Comparison of ENCODE assay signal across 10 mouse cellular contexts in the genomic region with DNA sequence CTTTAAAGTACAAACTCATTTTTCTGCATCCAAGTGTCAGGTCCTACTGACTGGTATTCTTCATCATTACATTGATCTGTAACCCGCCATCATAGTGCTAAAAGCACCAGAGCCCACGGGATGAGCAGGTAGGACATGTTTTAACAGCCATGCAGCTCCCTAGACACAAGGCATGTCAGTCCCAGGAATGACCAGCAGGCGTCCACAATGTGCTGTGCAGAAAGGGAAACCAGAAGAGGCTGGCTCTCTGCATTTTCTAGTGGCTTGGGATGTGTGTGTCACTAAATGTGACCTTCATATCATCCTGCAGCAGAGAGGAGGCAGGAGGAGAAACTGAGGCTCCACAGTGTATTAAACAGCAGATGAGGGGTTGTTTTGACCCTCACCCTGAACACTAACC. TPM values are rescaled to one million over a fixed set of nuclear protein-coding genes. Genes with fewer than 3 reads are reported as not detected.
A peak's percentile ranks its signal among the peaks of the same experiment; 100 is the strongest.
DNase-seq lines count a peak whose midpoint lies in the region; ATAC-seq and TF ChIP-seq lines count a peak whose summit lies in the region.
"Not testable (repeated sequence)": the region's sequence is repeated elsewhere in the genome, so short reads cannot be mapped to it uniquely, and the experiment has no call there.
"Had no signal": no experiment of that assay in that cellular context is flagged by ENCODE, and none has a peak within 500 bp of the region (broad histone marks: within the 10 kb centered on the region; RNA-seq: fewer than 3 reads in every experiment).

No protein-coding gene starts in this region.

- not testable (repeated sequence) for H3K36me3 ChIP-seq in CH12.LX (replicated peaks in 1 of 2; ENCODE audit: control insufficient read depth in 1 of 2, insufficient read depth in 1 of 2, low read length in 1 of 2); embryonic facial prominence, embryonic 14.5 days (ENCODE audit: control insufficient read depth, insufficient read depth, low read length)

- TF ChIP-seq RAD21 in CH12.LX (IDR thresholded peaks at IDR 0.05; ENCODE audit: low read depth, low read length), result peak; percentile 37

- peak; percentile 39 for DNase-seq in CH12.LX (ENCODE audit: extremely low read depth)
- DNase-seq in brain, embryonic 14.5 days (ENCODE audit: low read depth), result peak; percentile 2
- DNase-seq in embryonic facial prominence, embryonic 14.5 days (ENCODE audit: low spot score), result peak; percentile 13
- DNase-seq in heart, adult 11 months, result peak; percentile 88
- DNase-seq in kidney, adult 9 months, result peak; percentile 66
- DNase-seq in left cerebral cortex, postnatal 14 days (ENCODE audit: low spot score in 2 of 2), result peak; percentile 47 to 69
- DNase-seq in mesoderm, embryonic 11.5 days (ENCODE audit: low read depth, low spot score), result peak; percentile 13
- peak; percentile 4 for DNase-seq in telencephalon, adult 2 months (ENCODE audit: low read depth, low spot score)

- in situ Hi-C loops in CH12.LX (cut with MboI; ENCODE audit: low pct_ligation_motif_present, low pct_unique_long_range_greater_than_20kb, low sequenced_read_pairs), result not testable (repeated sequence)

- not testable (repeated sequence) for H3K79me2 ChIP-seq in CH12.LX (replicated peaks; ENCODE audit: control insufficient read depth, extremely low read depth, insufficient read depth, poor library complexity, severe bottlenecking)

- H3K9ac ChIP-seq in CH12.LX (ENCODE audit: insufficient read depth, low read depth); embryonic facial prominence, embryonic 14.5 days (ENCODE audit: low read depth, low read length): not testable (repeated sequence)

- peaks cover 44% of the 10 kb centered on the region for H3K27me3 ChIP-seq in CH12.LX (replicated peaks)
- H3K27me3 ChIP-seq in embryonic facial prominence, embryonic 14.5 days (replicated peaks; ENCODE audit: control insufficient read depth, insufficient read depth, low read length), result not testable (repeated sequence)

- peak; percentile 58 to 71 for TF ChIP-seq CTCF in CH12.LX (conservative IDR thresholded peaks at IDR 0.05 in 1 of 2, IDR thresholded peaks at IDR 0.05 in 1 of 2; ENCODE audit: low read depth in 2 of 2, low read length in 2 of 2)
- not testable (repeated sequence) for TF ChIP-seq CTCF in brain, embryonic 14.5 days (IDR thresholded peaks at IDR 0.05; ENCODE audit: borderline replicate concordance, extremely low read depth, insufficient read depth, insufficient read length)

- WGBS in embryonic facial prominence, embryonic 14.5 days, result 30% methylated on average over 3 of the region's 3 CpGs

- not testable (repeated sequence) for TF ChIP-seq POLR2A in CH12.LX (IDR thresholded peaks at IDR 0.05; ENCODE audit: low read depth, low read length); brain, embryonic 14.5 days (IDR thresholded peaks at IDR 0.05; ENCODE audit: borderline replicate concordance, extremely low read depth, insufficient read depth, insufficient read length, poor library complexity, severe bottlenecking)

- H3K4me1 ChIP-seq in CH12.LX (ENCODE audit: control insufficient read depth in 1 of 2, insufficient read depth in 2 of 2); embryonic facial prominence, embryonic 14.5 days (ENCODE audit: control insufficient read depth, insufficient read depth, low read length): not testable (repeated sequence)

- intact Hi-C loops in left cerebral cortex, postnatal 14 days (cut with DNase I), result loop anchor here (5.0 kb wide), 1 partner anchor 65 kb away; no protein-coding TSS in a partner anchor

- not testable (repeated sequence) for H3K4me2 ChIP-seq in CH12.LX (ENCODE audit: insufficient read depth, low read depth, poor library complexity, severe bottlenecking); embryonic facial prominence, embryonic 14.5 days (ENCODE audit: low read depth, low read length)

- H3K4me3 ChIP-seq in CH12.LX (replicated peaks in 1 of 3; ENCODE audit: low read depth in 2 of 3, low read length in 2 of 3, poor library complexity in 1 of 3); embryonic facial prominence, embryonic 14.5 days (ENCODE audit: low read depth, low read length): not testable (repeated sequence)

- ATAC-seq in embryonic facial prominence, embryonic 14.5 days (ENCODE audit: low read depth), result not testable (repeated sequence)

- not testable (repeated sequence) for H3K27ac ChIP-seq in CH12.LX (ENCODE audit: insufficient read depth, low read depth); embryonic facial prominence, embryonic 14.5 days (replicated peaks; ENCODE audit: low read depth, low read length)

- TF ChIP-seq EP300 in CH12.LX (IDR thresholded peaks at IDR 0.05; ENCODE audit: low read length), result not testable (repeated sequence)

- dilution Hi-C loops in CH12.LX (cut with MboI; ENCODE audit: extremely low pct_ligation_motif_present, extremely low pct_unique_long_range_greater_than_20kb, low sequenced_read_pairs), result not testable (repeated sequence)

- H3K9me3 ChIP-seq in CH12.LX (replicated peaks; ENCODE audit: low read length); embryonic facial prominence, embryonic 14.5 days (ENCODE audit: control insufficient read depth, low read length): not testable (repeated sequence)

TF ChIP-seq in CH12.LX, 34 proteins besides CTCF, POLR2A, EP300 and RAD21:
- peak; percentile 59 for TF ChIP-seq SMC3 (IDR thresholded peaks at IDR 0.05; ENCODE audit: low read depth, low read length)

RNA-seq across cellular contexts. Expression of gene Serpina3k, which starts 13.5 kb away (rescaled TPM):
- total RNA-seq in CH12.LX (2012; rRNA removed), result not detected in 2 replicates
- total RNA-seq in CH12.LX (2014; rRNA removed), result not detected in 2 replicates
- polyA plus RNA-seq in CH12.LX (2012; ENCODE audit: insufficient read length, low read depth), result not detected in 2 replicates
- polyA plus RNA-seq in brain, embryonic 14.5 days (2012; rRNA removed), result not detected in 2 replicates
- polyA plus RNA-seq in embryonic facial prominence, embryonic 14.5 days (2014; fragmentation: Nextera tagmentation; extraction: Ambion mirVana), result not detected in 2 replicates
- total RNA-seq in left cerebral cortex, postnatal 14 days (2021), result not detected
- total RNA-seq: megakaryocyte-erythroid progenitor cell, adult 5-6 weeks had no signal
- polyA plus RNA-seq: large intestine, adult 2 months had no signal

RNA-seq across cellular contexts. Expression of gene Serpina3m, which starts 13.5 kb away (rescaled TPM):
- total RNA-seq in CH12.LX (2012; rRNA removed) (not detected in 2 replicates), CH12.LX (2014; rRNA removed) (not detected in 2 replicates)
- not detected in 2 replicates for polyA plus RNA-seq in CH12.LX (2012; ENCODE audit: insufficient read length, low read depth)
- not detected in 2 replicates for polyA plus RNA-seq in brain, embryonic 14.5 days (2012; rRNA removed)
- polyA plus RNA-seq in embryonic facial prominence, embryonic 14.5 days (2014; fragmentation: Nextera tagmentation; extraction: Ambion mirVana), result not detected in 2 replicates
- not detected for total RNA-seq in left cerebral cortex, postnatal 14 days (2021)
- total RNA-seq: megakaryocyte-erythroid progenitor cell, adult 5-6 weeks had no signal

RNA-seq across cellular contexts. Expression of gene Serpina3j, which starts 37.5 kb away (rescaled TPM):
- total RNA-seq in CH12.LX (2012; rRNA removed), result not detected in 2 replicates
- total RNA-seq in CH12.LX (2014; rRNA removed), result not detected in 2 replicates
- not detected in 2 replicates for polyA plus RNA-seq in CH12.LX (2012; ENCODE audit: insufficient read length, low read depth)
- polyA plus RNA-seq in brain, embryonic 14.5 days (2012; rRNA removed), result not detected in 2 replicates
- 0.31 TPM in 1 of 2 replicates, not detected in the other for polyA plus RNA-seq in embryonic facial prominence, embryonic 14.5 days (2014; fragmentation: Nextera tagmentation; extraction: Ambion mirVana)
- not detected for total RNA-seq in left cerebral cortex, postnatal 14 days (2021)
- total RNA-seq: megakaryocyte-erythroid progenitor cell, adult 5-6 weeks had no signal
- polyA plus RNA-seq: large intestine, adult 2 months had no signal

RNA-seq across cellular contexts. Expression of gene Serpina3n, which starts 54.7 kb away (rescaled TPM):
- total RNA-seq in CH12.LX (2012; rRNA removed), result not detected in 2 replicates
- not detected in 2 replicates for total RNA-seq in CH12.LX (2014; rRNA removed)
- polyA plus RNA-seq in CH12.LX (2012; ENCODE audit: insufficient read length, low read depth), result not detected in 2 replicates
- 0.37 and 0.72 TPM in 2 replicates for polyA plus RNA-seq in brain, embryonic 14.5 days (2012; rRNA removed)
- polyA plus RNA-seq in embryonic facial prominence, embryonic 14.5 days (2014; fragmentation: Nextera tagmentation; extraction: Ambion mirVana), result 0.60 and 0.63 TPM in 2 replicates
- total RNA-seq in left cerebral cortex, postnatal 14 days (2021), result 1 to 10 TPM; 5.4 to 8.9 TPM
- total RNA-seq: megakaryocyte-erythroid progenitor cell, adult 5-6 weeks had no signal

Comparison
In these comparisons a context has a peak if more than half of its experiments do, and no peak if none do; other contexts are left out.
1. DNase-seq: peak in every context shown above with its lines; median percentile 88 in heart, adult 11 months; 66 in kidney, adult 9 months; 58 in left cerebral cortex, postnatal 14 days; 39 in CH12.LX; 13 in embryonic facial prominence, embryonic 14.5 days; 13 in mesoderm, embryonic 11.5 days; 4 in telencephalon, adult 2 months; 2 in brain, embryonic 14.5 days.